Mouse (Mus musculus): Measurements from ENCODE around the gene Plscr3. TPM values are rescaled to one million over a fixed set of nuclear protein-coding genes. Genes with fewer than 3 reads are reported as not detected.

The Plscr3 gene
- polyA plus RNA-seq, 1 experiment, result 82.7 TPM

DNA sequence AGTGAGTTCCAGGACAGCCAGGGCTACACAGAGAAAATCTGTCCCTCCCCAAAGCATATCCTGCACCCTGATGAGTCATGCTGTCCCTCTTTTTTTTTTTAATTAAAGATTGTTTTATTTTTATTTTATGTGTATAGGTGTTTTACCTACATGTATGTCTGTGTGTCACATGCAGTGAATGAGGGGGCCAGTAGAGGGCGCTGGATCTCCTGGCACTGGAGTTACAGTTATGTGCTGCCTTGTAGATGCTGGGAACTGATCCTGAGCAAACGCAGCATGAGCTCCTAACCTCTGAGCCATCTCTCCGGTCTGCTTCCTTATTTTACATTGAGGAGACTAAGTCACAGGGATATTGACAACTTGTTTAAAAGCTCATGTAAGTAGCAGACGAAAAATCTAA lies 36.9 kb downstream of the Plscr3 start:
- H3K4me3 ChIP-seq (ENCODE audit: insufficient read depth, poor library complexity, severe bottlenecking), result no peak overlapping the region
- H3K79me2 ChIP-seq (ENCODE audit: control insufficient read depth, insufficient read depth), result peaks cover 27% of the 10 kb centered on the region
- H3ac ChIP-seq (ENCODE audit: control insufficient read depth, insufficient read length, low read depth), result no peak overlapping the region
- peaks cover 24% of the 10 kb centered on the region for H3K79me3 ChIP-seq (ENCODE audit: low read depth)
- H3K36me3 ChIP-seq (ENCODE audit: control insufficient read depth, insufficient read depth), result no peaks in the 10 kb centered on the region
- H3K27me3 ChIP-seq (ENCODE audit: control insufficient read depth, insufficient read depth, insufficient read length), result no peaks in the 10 kb centered on the region
- TF ChIP-seq MYOD1 (IDR thresholded peaks at IDR 0.05; ENCODE audit: control insufficient read depth, insufficient read length, low read depth) (no peak), MYOG (IDR thresholded peaks at IDR 0.05; ENCODE audit: control insufficient read depth, extremely low read depth, insufficient read length) (no peak), CEBPB (IDR thresholded peaks at IDR 0.05; ENCODE audit: low read depth) (no peak), USF1 (IDR thresholded peaks at IDR 0.05; ENCODE audit: low read depth) (no peak), CTCF (IDR thresholded peaks at IDR 0.05; ENCODE audit: control insufficient read depth, insufficient read depth, insufficient read length) (no peak), MAX (IDR thresholded peaks at IDR 0.05) (no peak), FOSL1 (IDR thresholded peaks at IDR 0.05; ENCODE audit: insufficient read depth, low read length, poor library complexity, severe bottlenecking) (no peak)

DNA sequence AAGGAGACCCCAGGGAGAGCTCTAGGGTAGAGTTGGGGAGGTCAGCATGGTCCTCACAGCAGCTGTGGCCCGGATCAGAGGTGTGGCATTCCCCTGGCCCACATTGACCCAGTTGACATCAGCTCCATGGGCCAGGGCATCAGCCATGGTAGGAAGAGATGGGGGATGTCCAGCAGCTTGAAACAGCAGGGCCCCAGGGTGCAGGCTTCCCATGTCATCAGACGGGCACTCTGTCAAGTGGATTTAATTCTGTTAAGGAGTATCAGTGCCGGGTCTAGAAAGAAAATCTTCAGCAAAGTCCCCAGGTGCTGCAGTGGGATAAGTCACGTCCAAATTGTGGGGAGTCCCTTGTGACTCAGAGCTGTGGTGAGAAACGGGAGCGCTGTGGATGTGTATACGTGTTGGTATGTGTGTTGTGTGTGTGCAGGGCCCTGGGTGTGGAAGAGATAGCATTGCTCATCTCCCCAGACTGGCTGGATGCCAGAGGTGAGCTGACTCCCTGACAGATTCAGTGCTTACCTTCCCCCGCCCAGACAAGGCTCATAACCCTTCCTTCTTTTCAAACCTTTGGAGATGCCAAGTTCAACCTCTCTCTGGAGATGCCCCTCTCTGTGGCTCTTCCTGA lies 37.5 kb downstream of the Plscr3 start:
- no peaks in the 10 kb centered on the region for H3K36me3 ChIP-seq (ENCODE audit: control insufficient read depth, insufficient read depth)
- no peak overlapping the region for H3ac ChIP-seq (ENCODE audit: control insufficient read depth, insufficient read length, low read depth)
- peak; percentile 32 for TF ChIP-seq FOSL1 (IDR thresholded peaks at IDR 0.05; ENCODE audit: insufficient read depth, low read length, poor library complexity, severe bottlenecking)
- TF ChIP-seq MYOG (IDR thresholded peaks at IDR 0.05; ENCODE audit: control insufficient read depth, extremely low read depth, insufficient read length), result no peak
- TF ChIP-seq CEBPB (IDR thresholded peaks at IDR 0.05; ENCODE audit: low read depth), result no peak
- no peak for TF ChIP-seq CTCF (IDR thresholded peaks at IDR 0.05; ENCODE audit: control insufficient read depth, insufficient read depth, insufficient read length)

DNA sequence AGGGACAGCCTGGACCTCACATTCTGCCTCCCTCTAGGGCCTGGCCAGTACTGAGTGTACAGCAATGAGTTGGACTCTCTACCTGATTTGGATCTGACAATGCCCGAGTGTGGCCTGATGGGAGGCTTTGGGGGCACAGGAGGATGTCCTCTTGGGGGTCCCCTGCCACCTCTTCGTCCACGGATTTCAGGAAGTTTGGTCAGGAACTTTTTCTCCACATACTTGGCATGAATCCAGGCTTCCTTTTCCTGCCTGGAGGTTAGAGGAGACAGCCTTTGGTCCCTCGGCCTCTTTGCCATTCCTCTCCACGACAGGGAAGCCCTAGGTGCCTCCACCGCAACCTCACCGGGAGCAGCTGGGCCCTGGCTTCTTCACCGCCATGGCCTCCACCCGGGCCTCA lies 38.1 kb downstream of the Plscr3 start:
- no peaks in the 10 kb centered on the region for H3K36me3 ChIP-seq (ENCODE audit: control insufficient read depth, insufficient read depth)
- H3K4me3 ChIP-seq (ENCODE audit: insufficient read depth, poor library complexity, severe bottlenecking), result no peak overlapping the region
- H3K79me3 ChIP-seq (ENCODE audit: low read depth), result peaks cover 12% of the 10 kb centered on the region
- H3K27me3 ChIP-seq (ENCODE audit: control insufficient read depth, insufficient read depth, insufficient read length), result no peaks in the 10 kb centered on the region
- no peak for TF ChIP-seq CEBPB (IDR thresholded peaks at IDR 0.05; ENCODE audit: low read depth)
- TF ChIP-seq FOSL1 (IDR thresholded peaks at IDR 0.05; ENCODE audit: insufficient read depth, low read length, poor library complexity, severe bottlenecking), result no peak
- TF ChIP-seq USF1 (IDR thresholded peaks at IDR 0.05; ENCODE audit: low read depth), result no peak
- TF ChIP-seq MYOD1 (IDR thresholded peaks at IDR 0.05; ENCODE audit: control insufficient read depth, insufficient read length, low read depth), result no peak
- TF ChIP-seq MYOG (IDR thresholded peaks at IDR 0.05; ENCODE audit: control insufficient read depth, extremely low read depth, insufficient read length), result no peak
- no peak for TF ChIP-seq CTCF (IDR thresholded peaks at IDR 0.05; ENCODE audit: control insufficient read depth, insufficient read depth, insufficient read length)
- no peak for TF ChIP-seq MAX (IDR thresholded peaks at IDR 0.05)
- no peak overlapping the region for H3ac ChIP-seq (ENCODE audit: control insufficient read depth, insufficient read length, low read depth)
- H3K79me2 ChIP-seq (ENCODE audit: control insufficient read depth, insufficient read depth), result peaks cover 15% of the 10 kb centered on the region

More for the DNA sequence above, 37.5 kb downstream of the Plscr3 start:
- Histone ChIP-seq H3K27me3 (ENCODE audit: control insufficient read depth, insufficient read depth, insufficient read length) (no peaks in the 10 kb centered on the region), H3K79me3 (ENCODE audit: low read depth) (peaks cover 18% of the 10 kb centered on the region), H3K79me2 (ENCODE audit: control insufficient read depth, insufficient read depth) (peaks cover 21% of the 10 kb centered on the region), H3K4me3 (ENCODE audit: insufficient read depth, poor library complexity, severe bottlenecking) (no peak overlapping the region)

DNA sequence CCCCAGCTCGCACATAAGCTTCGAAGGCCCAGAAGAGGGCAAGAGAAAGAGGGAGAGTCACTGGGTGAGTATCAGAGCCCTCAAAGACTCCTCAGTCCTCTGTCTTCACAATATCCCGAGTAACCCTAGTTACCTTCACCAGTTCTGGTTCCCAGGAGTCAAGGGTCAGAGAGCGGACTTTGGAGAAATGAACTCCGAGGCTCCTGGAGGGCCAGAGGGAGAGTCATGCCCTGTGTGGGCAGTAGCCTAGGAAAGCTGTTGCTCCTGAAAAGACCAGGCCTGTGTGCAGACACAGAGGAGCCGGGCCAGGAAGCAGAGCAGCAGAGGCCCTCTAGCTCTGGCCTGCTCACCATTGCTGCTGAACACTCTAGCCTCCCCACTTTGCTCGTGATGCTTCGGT lies 38.5 kb downstream of the Plscr3 start:
- no peak overlapping the region for H3K4me3 ChIP-seq (ENCODE audit: insufficient read depth, poor library complexity, severe bottlenecking)
- no peak overlapping the region for H3ac ChIP-seq (ENCODE audit: control insufficient read depth, insufficient read length, low read depth)
- H3K79me3 ChIP-seq (ENCODE audit: low read depth), result peaks cover 8% of the 10 kb centered on the region
- H3K27me3 ChIP-seq (ENCODE audit: control insufficient read depth, insufficient read depth, insufficient read length), result no peaks in the 10 kb centered on the region
- no peaks in the 10 kb centered on the region for H3K36me3 ChIP-seq (ENCODE audit: control insufficient read depth, insufficient read depth)
- peaks cover 11% of the 10 kb centered on the region for H3K79me2 ChIP-seq (ENCODE audit: control insufficient read depth, insufficient read depth)
- TF ChIP-seq FOSL1 (IDR thresholded peaks at IDR 0.05; ENCODE audit: insufficient read depth, low read length, poor library complexity, severe bottlenecking) (no peak), MYOD1 (IDR thresholded peaks at IDR 0.05; ENCODE audit: control insufficient read depth, insufficient read length, low read depth) (no peak), CTCF (IDR thresholded peaks at IDR 0.05; ENCODE audit: control insufficient read depth, insufficient read depth, insufficient read length) (no peak), CEBPB (IDR thresholded peaks at IDR 0.05; ENCODE audit: low read depth) (no peak), USF1 (IDR thresholded peaks at IDR 0.05; ENCODE audit: low read depth) (no peak), MYOG (IDR thresholded peaks at IDR 0.05; ENCODE audit: control insufficient read depth, extremely low read depth, insufficient read length) (no peak), MAX (IDR thresholded peaks at IDR 0.05) (no peak)

DNA sequence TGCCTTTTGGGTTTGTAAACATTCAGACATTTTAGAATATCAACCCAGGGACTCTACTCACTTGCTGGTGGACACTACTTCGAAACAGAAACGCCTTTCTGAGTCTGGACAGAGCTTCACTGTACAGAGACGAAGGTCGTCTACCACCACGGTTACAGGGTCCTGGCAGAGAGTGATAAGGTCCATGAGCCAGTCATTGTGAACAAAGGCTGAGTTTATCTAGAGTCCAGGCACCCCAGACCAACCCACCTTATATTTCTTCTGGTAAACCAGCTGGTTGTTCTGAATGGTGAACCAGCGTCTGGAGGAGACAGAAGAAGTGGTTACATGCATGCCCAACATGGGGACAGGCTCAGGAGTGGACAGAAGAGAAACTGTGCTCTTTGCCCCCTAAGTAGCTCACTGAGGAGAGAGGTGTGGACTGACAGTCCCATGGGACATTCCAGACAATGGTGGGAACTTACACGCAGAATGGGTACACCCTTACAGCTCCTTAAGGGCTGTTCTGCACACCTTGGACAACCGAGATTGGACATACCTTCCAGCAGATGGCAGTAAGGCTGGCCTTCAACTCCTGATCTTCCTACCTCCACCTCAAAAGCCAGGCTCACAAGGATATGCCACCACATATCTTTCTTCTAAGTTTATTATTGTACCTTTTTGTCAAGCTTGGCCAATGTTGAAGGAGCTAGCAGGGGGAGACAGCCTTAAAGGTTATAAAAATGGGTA lies 40.9 kb downstream of the Plscr3 start:
- Histone ChIP-seq H3ac (ENCODE audit: control insufficient read depth, insufficient read length, low read depth) (no peak overlapping the region), H3K79me3 (ENCODE audit: low read depth) (no peaks in the 10 kb centered on the region), H3K79me2 (ENCODE audit: control insufficient read depth, insufficient read depth) (no peaks in the 10 kb centered on the region), H3K36me3 (ENCODE audit: control insufficient read depth, insufficient read depth) (no peaks in the 10 kb centered on the region), H3K27me3 (ENCODE audit: control insufficient read depth, insufficient read depth, insufficient read length) (no peaks in the 10 kb centered on the region), H3K4me3 (ENCODE audit: insufficient read depth, poor library complexity, severe bottlenecking) (no peak overlapping the region)
- TF ChIP-seq CEBPB (IDR thresholded peaks at IDR 0.05; ENCODE audit: low read depth) (no peak), CTCF (IDR thresholded peaks at IDR 0.05; ENCODE audit: control insufficient read depth, insufficient read depth, insufficient read length) (no peak), MYOD1 (IDR thresholded peaks at IDR 0.05; ENCODE audit: control insufficient read depth, insufficient read length, low read depth) (no peak), MYOG (IDR thresholded peaks at IDR 0.05; ENCODE audit: control insufficient read depth, extremely low read depth, insufficient read length) (no peak), MAX (IDR thresholded peaks at IDR 0.05) (no peak), USF1 (IDR thresholded peaks at IDR 0.05; ENCODE audit: low read depth) (no peak), FOSL1 (IDR thresholded peaks at IDR 0.05; ENCODE audit: insufficient read depth, low read length, poor library complexity, severe bottlenecking) (no peak)
